Comparison of ENCODE assay signal across 7 mouse cellular contexts in genomic region chr6:122486297-122487117, GRCm38 (mm10). TPM values are rescaled to one million over a fixed set of nuclear protein-coding genes. Genes with fewer than 3 reads are reported as not detected.
DNase-seq lines count a peak whose midpoint lies in the region; ATAC-seq and TF ChIP-seq lines count a peak whose summit lies in the region.

No protein-coding gene starts in this region.

- peak overlapping the region; percentile 80 for H3K27ac ChIP-seq in embryonic facial prominence, embryonic 11.5 days (replicated peaks; ENCODE audit: low read depth, low read length)
- peak overlapping the region; percentile 97 for H3K27ac ChIP-seq in hindbrain, embryonic 12.5 days
- peak overlapping the region; percentile 74 for H3K27ac ChIP-seq in limb, embryonic 14.5 days (replicated peaks; ENCODE audit: low read depth, low read length)
- peak overlapping the region; percentile 93 for H3K27ac ChIP-seq in neural tube, embryonic 11.5 days (ENCODE audit: low read depth, low read length)

- H3K36me3 ChIP-seq in embryonic facial prominence, embryonic 11.5 days (replicated peaks; ENCODE audit: control insufficient read depth, insufficient read depth, low read depth, low read length), result no peaks in the 10 kb centered on the region
- no peaks in the 10 kb centered on the region for H3K36me3 ChIP-seq in hindbrain, embryonic 12.5 days
- H3K36me3 ChIP-seq in limb, embryonic 14.5 days (ENCODE audit: control insufficient read depth, insufficient read depth, low read length), result no peaks in the 10 kb centered on the region
- H3K36me3 ChIP-seq in neural tube, embryonic 11.5 days (ENCODE audit: control insufficient read depth, insufficient read depth, low read length), result no peaks in the 10 kb centered on the region

- peak; percentile 84 for ATAC-seq in embryonic facial prominence, embryonic 11.5 days (replicated peaks; ENCODE audit: insufficient number of reproducible peaks, low FRiP score, low TSS enrichment, low read depth)
- peak; percentile 95 for ATAC-seq in hindbrain, embryonic 12.5 days (ENCODE audit: low FRiP score)
- ATAC-seq in limb, embryonic 14.5 days (ENCODE audit: low FRiP score, low read depth), result peak; percentile 89
- peak; percentile 91 for ATAC-seq in neural tube, embryonic 11.5 days (ENCODE audit: insufficient read depth, low FRiP score, low TSS enrichment)

- WGBS in embryonic facial prominence, embryonic 11.5 days, result under 1% methylated on average over 45 of the region's 111 CpGs
- 3% methylated on average over 47 of the region's 111 CpGs for WGBS in hindbrain, embryonic 12.5 days
- 1% methylated on average over 60 of the region's 111 CpGs for WGBS in limb, embryonic 14.5 days
- WGBS in neural tube, embryonic 11.5 days, result under 1% methylated on average over 24 of the region's 111 CpGs

- H3K4me1 ChIP-seq in embryonic facial prominence, embryonic 11.5 days (ENCODE audit: control insufficient read depth, insufficient read depth, low read length), result no peaks in the 10 kb centered on the region
- H3K4me1 ChIP-seq in hindbrain, embryonic 12.5 days, result peaks cover 18% of the 10 kb centered on the region
- peaks cover 10% of the 10 kb centered on the region for H3K4me1 ChIP-seq in limb, embryonic 14.5 days (ENCODE audit: control insufficient read depth, insufficient read depth, low read length)
- H3K4me1 ChIP-seq in neural tube, embryonic 11.5 days (ENCODE audit: control insufficient read depth, insufficient read depth, low read length), result 0 out of 2 replicates have a peak, but pooled peaks cover 3% of the 10 kb centered on the region

- H3K4me2 ChIP-seq in embryonic facial prominence, embryonic 11.5 days (ENCODE audit: low read depth, low read length), result peak overlapping the region; percentile 71
- H3K4me2 ChIP-seq in hindbrain, embryonic 12.5 days (replicated peaks), result peak overlapping the region; percentile 54
- peak overlapping the region; percentile 62 for H3K4me2 ChIP-seq in limb, embryonic 14.5 days (replicated peaks; ENCODE audit: low read depth, low read length, severe bottlenecking)
- peak overlapping the region; percentile 55 for H3K4me2 ChIP-seq in neural tube, embryonic 11.5 days (ENCODE audit: low read depth)

- H3K9ac ChIP-seq in embryonic facial prominence, embryonic 11.5 days (replicated peaks; ENCODE audit: low read length), result peak overlapping the region; percentile 85
- H3K9ac ChIP-seq in hindbrain, embryonic 12.5 days, result peak overlapping the region; percentile 88
- H3K9ac ChIP-seq in limb, embryonic 14.5 days (ENCODE audit: low read depth, low read length, severe bottlenecking), result peak overlapping the region; percentile 74
- H3K9ac ChIP-seq in neural tube, embryonic 11.5 days (ENCODE audit: low read length), result peak overlapping the region; percentile 89

- no peak for TF ChIP-seq POLR2A in limb, embryonic 14.5 days (IDR thresholded peaks at IDR 0.05; ENCODE audit: borderline replicate concordance, extremely low read depth, insufficient read depth, insufficient read length)

- peak; percentile 57 for DNase-seq in ovary, postnatal 36 days (ENCODE audit: low spot score)
- no peak for DNase-seq in ovary, adult 18-20 months (ENCODE audit: low spot score)
- DNase-seq in embryonic facial prominence, embryonic 11.5 days (ENCODE audit: low spot score), result peak; percentile 89
- peak; percentile 72 for DNase-seq in limb, embryonic 14.5 days (ENCODE audit: low spot score)
- DNase-seq in neural tube, embryonic 11.5 days (ENCODE audit: low spot score), result peak; percentile 93
- DNase-seq in yolk sac, embryonic 10.5 days (ENCODE audit: low spot score), result peak; percentile 77

- H3K9me3 ChIP-seq in embryonic facial prominence, embryonic 11.5 days (replicated peaks; ENCODE audit: control insufficient read depth, low read length), result no peaks in the 10 kb centered on the region
- H3K9me3 ChIP-seq in hindbrain, embryonic 12.5 days (replicated peaks), result no peaks in the 10 kb centered on the region
- H3K9me3 ChIP-seq in limb, embryonic 14.5 days (ENCODE audit: control insufficient read depth, low read length), result no peaks in the 10 kb centered on the region
- no peaks in the 10 kb centered on the region for H3K9me3 ChIP-seq in neural tube, embryonic 11.5 days (ENCODE audit: control insufficient read depth, low read length)

- peak overlapping the region; percentile 71 for H3K4me3 ChIP-seq in embryonic facial prominence, embryonic 11.5 days (ENCODE audit: low read depth, low read length)
- H3K4me3 ChIP-seq in hindbrain, embryonic 12.5 days, result peak overlapping the region; percentile 69
- H3K4me3 ChIP-seq in limb, embryonic 14.5 days (replicated peaks; ENCODE audit: low read length), result peak overlapping the region; percentile 74
- H3K4me3 ChIP-seq in neural tube, embryonic 11.5 days (ENCODE audit: low read depth, low read length), result peak overlapping the region; percentile 80

- H3K27me3 ChIP-seq in embryonic facial prominence, embryonic 11.5 days (ENCODE audit: control insufficient read depth, insufficient read depth, low read length), result no peaks in the 10 kb centered on the region
- H3K27me3 ChIP-seq in hindbrain, embryonic 12.5 days, result no peaks in the 10 kb centered on the region; the same call in 1 of the 2 replicates
- H3K27me3 ChIP-seq in limb, embryonic 14.5 days (ENCODE audit: control insufficient read depth, insufficient read depth, low read length), result no peaks in the 10 kb centered on the region
- no peaks in the 10 kb centered on the region for H3K27me3 ChIP-seq in neural tube, embryonic 11.5 days (ENCODE audit: control insufficient read depth, insufficient read depth, low read length)

RNA-seq across cellular contexts. Expression of gene Rimklb, which starts 12.1 kb away (rescaled TPM):
- polyA plus RNA-seq in embryonic facial prominence, embryonic 11.5 days (2014; fragmentation: Nextera tagmentation; extraction: Ambion mirVana), result 50.8 and 62.3 TPM in 2 replicates
- polyA plus RNA-seq in hindbrain, embryonic 12.5 days (2016; fragmentation: Nextera tagmentation; extraction: Ambion mirVana), result 78.4 and 90.9 TPM in 2 replicates
- polyA plus RNA-seq in limb, embryonic 14.5 days (2012; rRNA removed), result 28.4 and 43.3 TPM in 2 replicates
- 18.2 and 27.2 TPM in 2 replicates for polyA plus RNA-seq in limb, embryonic 14.5 days (2014; fragmentation: Nextera tagmentation; extraction: Ambion mirVana)
- 68.3 and 75.3 TPM in 2 replicates for polyA plus RNA-seq in neural tube, embryonic 11.5 days (2014; fragmentation: Nextera tagmentation; extraction: Ambion mirVana)

RNA-seq across cellular contexts. Expression of gene Mfap5, which starts 19.1 kb away (rescaled TPM):
- polyA plus RNA-seq in embryonic facial prominence, embryonic 11.5 days (2014; fragmentation: Nextera tagmentation; extraction: Ambion mirVana), result 0.60 and 1.9 TPM in 2 replicates
- 1.6 and 2.6 TPM in 2 replicates for polyA plus RNA-seq in hindbrain, embryonic 12.5 days (2016; fragmentation: Nextera tagmentation; extraction: Ambion mirVana)
- 19.3 and 33.5 TPM in 2 replicates for polyA plus RNA-seq in limb, embryonic 14.5 days (2012; rRNA removed)
- 35.6 and 47.3 TPM in 2 replicates for polyA plus RNA-seq in limb, embryonic 14.5 days (2014; fragmentation: Nextera tagmentation; extraction: Ambion mirVana)
- polyA plus RNA-seq in neural tube, embryonic 11.5 days (2014; fragmentation: Nextera tagmentation; extraction: Ambion mirVana), result 0.42 and 0.84 TPM in 2 replicates
